In the genomic region with DNA sequence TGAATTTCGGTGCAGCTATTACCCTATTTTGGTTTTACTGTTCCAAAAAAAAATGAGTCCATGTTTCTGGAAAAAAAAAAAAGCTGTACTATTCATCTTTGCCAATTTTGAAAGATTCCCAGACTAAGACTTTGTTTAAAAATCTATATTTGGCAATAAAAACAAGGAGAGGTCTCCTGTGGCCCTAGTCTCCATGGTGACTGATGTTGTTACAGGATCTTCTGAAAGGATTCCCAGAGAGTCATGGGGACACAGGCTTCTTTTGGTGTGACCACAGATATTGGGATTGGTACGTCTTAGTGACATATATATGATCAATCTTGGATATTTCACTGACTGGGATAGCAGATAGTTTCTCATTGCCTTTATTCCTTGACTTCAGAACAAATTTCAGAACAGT, we compare ENCODE assay signal across 27 mouse cellular contexts.
DNase-seq lines count a peak whose midpoint lies in the region; ATAC-seq and TF ChIP-seq lines count a peak whose summit lies in the region.
"Had no signal": no experiment of that assay in that cellular context is flagged by ENCODE, and none has a peak within 500 bp of the region (broad histone marks: within the 10 kb centered on the region; RNA-seq: fewer than 3 reads in every experiment).

No protein-coding gene starts in this region.

- H3K4me1 ChIP-seq in heart, embryonic 10.5 days: no peaks in the 10 kb centered on the region
- no peaks in the 10 kb centered on the region for H3K4me1 ChIP-seq in lung, embryonic 14.5 days (ENCODE audit: insufficient read depth)
- no peaks in the 10 kb centered on the region for H3K4me1 ChIP-seq in midbrain, embryonic 10.5 days
- H3K4me1 ChIP-seq: heart, embryonic 13.5 days; midbrain, embryonic 15.5 days; neural tube, embryonic 15.5 days had no signal

- H3K9me3 ChIP-seq in heart, embryonic 10.5 days: no peaks in the 10 kb centered on the region
- H3K9me3 ChIP-seq in lung, embryonic 14.5 days (ENCODE audit: low read depth, low read length): no peaks in the 10 kb centered on the region
- H3K9me3 ChIP-seq in midbrain, embryonic 10.5 days (replicated peaks): no peaks in the 10 kb centered on the region
- H3K9me3 ChIP-seq: heart, embryonic 13.5 days; midbrain, embryonic 15.5 days; neural tube, embryonic 15.5 days had no signal

- no peak overlapping the region for H3K4me3 ChIP-seq in heart, embryonic 10.5 days
- H3K4me3 ChIP-seq in lung, embryonic 14.5 days (ENCODE audit: low read depth, low read length): no peak overlapping the region
- no peak overlapping the region for H3K4me3 ChIP-seq in midbrain, embryonic 10.5 days
- H3K4me3 ChIP-seq: erythroblast, embryonic 14.5 days; heart, embryonic 13.5 days; midbrain, embryonic 15.5 days; neural tube, embryonic 15.5 days had no signal

- intact Hi-C loops in gastrocnemius, postnatal 14 days (cut with DNase I; ENCODE audit: low total_unique reads): no loop called here

- DNase-seq in heart, adult 18-20 months: peak; percentile 44 to 68
- DNase-seq in heart, embryonic 10.5 days (ENCODE audit: low spot score): no peak
- peak; percentile 17 for DNase-seq in lung, embryonic 14.5 days
- no peak for DNase-seq in lung, postnatal 14 days
- DNase-seq in gastrocnemius, postnatal 14 days: peak; percentile 20
- peak; percentile 53 for DNase-seq in skeletal muscle tissue, adult 2 months (ENCODE audit: low read depth, low spot score)
- DNase-seq in midbrain, embryonic 10.5 days (ENCODE audit: low spot score): no peak
- DNase-seq: B cell, adult 2 months; cerebellum, adult 2 months; cerebellum, postnatal 14 days; kidney, adult 9 months; kidney, postnatal 10 days; layer of hippocampus, postnatal 36 days; liver; lung, adult 2 months; retina, postnatal 1 day; right cerebral cortex, postnatal 14 days; spleen, adult 18-20 months; thymus, postnatal 25 days had no signal

- H3K27ac ChIP-seq in heart, embryonic 10.5 days: no peak overlapping the region
- H3K27ac ChIP-seq in lung, embryonic 14.5 days (ENCODE audit: low read depth): no peak overlapping the region
- H3K27ac ChIP-seq in midbrain, embryonic 10.5 days (replicated peaks): no peak overlapping the region
- H3K27ac ChIP-seq: heart, embryonic 13.5 days; hindbrain, embryonic 14.5 days; liver, embryonic 14.5 days; midbrain, embryonic 15.5 days; neural tube, embryonic 15.5 days had no signal

- H3K36me3 ChIP-seq in heart, embryonic 10.5 days: no peaks in the 10 kb centered on the region
- no peaks in the 10 kb centered on the region for H3K36me3 ChIP-seq in lung, embryonic 14.5 days (ENCODE audit: insufficient read depth)
- H3K36me3 ChIP-seq in midbrain, embryonic 10.5 days: no peaks in the 10 kb centered on the region
- H3K36me3 ChIP-seq: heart, embryonic 13.5 days; midbrain, embryonic 15.5 days; neural tube, embryonic 15.5 days had no signal

- no peak for ATAC-seq in lung, embryonic 14.5 days (ENCODE audit: insufficient read depth)
- ATAC-seq: forebrain, embryonic 16.5 days; intestine, postnatal 0 days; midbrain, embryonic 15.5 days had no signal

- no peak for TF ChIP-seq CTCF in lung, embryonic 14.5 days (IDR thresholded peaks at IDR 0.05; ENCODE audit: low read depth)

- WGBS in heart, embryonic 10.5 days: 76% methylated on average over 2 of the region's 2 CpGs
- WGBS in lung, embryonic 14.5 days: 66% methylated on average over 2 of the region's 2 CpGs
- 79% methylated on average over 2 of the region's 2 CpGs for WGBS in midbrain, embryonic 10.5 days

- no peak overlapping the region for H3K4me2 ChIP-seq in lung, embryonic 14.5 days
- H3K4me2 ChIP-seq: heart, embryonic 13.5 days; hindbrain, embryonic 14.5 days; midbrain, embryonic 15.5 days; neural tube, embryonic 15.5 days had no signal

- no peaks in the 10 kb centered on the region for H3K27me3 ChIP-seq in heart, embryonic 10.5 days (ENCODE audit: insufficient read depth, poor library complexity, severe bottlenecking)
- H3K27me3 ChIP-seq in lung, embryonic 14.5 days (ENCODE audit: insufficient read depth, low read length): no peaks in the 10 kb centered on the region
- no peaks in the 10 kb centered on the region for H3K27me3 ChIP-seq in midbrain, embryonic 10.5 days (ENCODE audit: low read depth, poor library complexity, severe bottlenecking)
- H3K27me3 ChIP-seq: heart, embryonic 13.5 days; midbrain, embryonic 15.5 days; neural tube, embryonic 15.5 days had no signal

- H3K9ac ChIP-seq in lung, embryonic 14.5 days: no peak overlapping the region
- H3K9ac ChIP-seq: heart, embryonic 13.5 days; hindbrain, embryonic 14.5 days; liver, embryonic 14.5 days; midbrain, embryonic 15.5 days; neural tube, embryonic 15.5 days had no signal

Comparison
In these comparisons a context has a peak if more than half of its experiments do, and no peak if none do; other contexts are left out.
1. DNase-seq: peak in heart, adult 18-20 months (2 of 2), lung, embryonic 14.5 days (single experiment), gastrocnemius, postnatal 14 days (single experiment) and skeletal muscle tissue, adult 2 months (single experiment); none in heart, embryonic 10.5 days (single experiment), lung, postnatal 14 days (single experiment) and midbrain, embryonic 10.5 days (single experiment).